Mouse (Mus musculus) embryonic stem cell, embryonic (primary cell): ENCODE results near the gene Dynlt1f.
"Not testable (repeated sequence)": the region's sequence is repeated elsewhere in the genome, so short reads cannot be mapped to it uniquely, and the experiment has no call there.

Experiments used
- CTCF ChIA-PET, 4 experiments: fragments of 300-600 bp in 2 of 4; fragments of 350-600 bp in 2 of 4; sonication (Branson Sonifier 250); formaldehyde crosslinking; loops; one replicate each; lab custom pipeline; 2022; ENCODE audit warnings: inconsistent platforms in 2 of 4; lab: Charles Lee
- POLR2A ChIA-PET, 4 experiments: fragments of 300-600 bp in 2 of 4; fragments of 350-600 bp in 2 of 4; sonication (Branson Sonifier 250); formaldehyde crosslinking; loops; one replicate each; lab custom pipeline; 2022; ENCODE audit warnings: antibody characterized with exemption in 4 of 4, inconsistent platforms in 1 of 4; lab: Charles Lee

The Dynlt1f gene

GRCm38 (mm10) chr17:6655567-6656281 is at the start of gene Dynlt1f:
TSS of gene Dynlt1f (minus strand) at chr17:6655900.
- POLR2A ChIA-PET: interaction anchor here in 1 of 4 experiments (0.6 kb wide), 1 partner anchor 86 kb away, joined by 7 read pairs; no protein-coding TSS in a partner anchor
- CTCF ChIA-PET: not testable (repeated sequence)

- POLR2A ChIA-PET, CTCF ChIA-PET: not testable (repeated sequence)
These were observed 47.9 kb upstream of the Dynlt1f start for GRCm38 (mm10) chr17:6703381-6704270.

- POLR2A ChIA-PET, CTCF ChIA-PET: not testable (repeated sequence)
These were observed 47.0 kb upstream of the Dynlt1f start for GRCm38 (mm10) chr17:6702625-6703221.

DNA sequence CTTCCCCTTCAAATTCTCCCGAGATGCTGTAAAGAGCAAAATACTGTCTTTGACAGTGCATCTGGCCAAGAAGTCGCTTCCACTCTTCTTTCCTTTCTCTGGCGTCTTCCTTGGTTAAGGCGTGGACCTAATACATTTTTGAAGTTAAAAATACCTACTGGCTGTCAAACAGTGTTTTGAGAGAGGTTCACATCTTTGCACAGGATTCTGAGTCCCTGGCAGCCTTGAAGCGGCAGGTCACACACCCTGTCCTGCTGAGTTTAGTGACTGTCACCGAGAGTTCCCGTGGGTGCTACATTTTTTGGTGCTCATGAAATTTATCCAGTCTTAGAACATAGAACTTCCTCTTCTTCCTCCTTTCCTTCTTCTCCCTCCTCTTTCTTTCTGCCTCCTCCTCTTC is 44.4 kb upstream of the Dynlt1f start:
- POLR2A ChIA-PET, CTCF ChIA-PET: not testable (repeated sequence)

- POLR2A ChIA-PET, CTCF ChIA-PET: not testable (repeated sequence)
These were observed 43.8 kb upstream of the Dynlt1f start for GRCm38 (mm10) chr17:6699502-6699901.

DNA sequence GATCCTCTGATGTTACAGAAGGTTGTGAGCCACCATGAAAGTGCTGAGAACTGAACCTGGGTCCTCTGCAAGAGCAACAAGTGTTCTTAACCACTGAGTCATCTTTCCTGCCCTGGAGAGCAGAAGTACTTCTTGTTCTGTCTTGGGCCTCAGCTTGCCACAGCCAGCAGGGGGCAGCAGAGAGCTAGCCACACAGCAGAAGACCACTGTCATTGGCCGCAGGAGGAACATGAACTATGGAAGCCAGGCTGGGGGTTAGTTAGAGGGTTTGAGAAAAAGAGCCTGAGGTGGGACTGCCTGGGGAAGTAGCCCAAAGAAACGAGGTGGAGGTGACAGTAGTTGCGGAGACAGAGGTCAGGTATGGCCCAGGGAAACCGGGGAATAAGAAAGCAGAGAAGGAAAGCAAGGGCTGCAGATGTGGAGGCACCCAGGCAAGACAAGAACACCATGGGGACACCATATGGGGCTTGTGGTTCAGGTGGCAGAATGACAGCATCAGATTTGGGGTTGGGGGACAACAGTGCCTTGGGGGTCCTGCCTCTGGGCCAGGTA is 41.6 kb upstream of the Dynlt1f start:
- CTCF ChIA-PET, POLR2A ChIA-PET: not testable (repeated sequence)

DNA sequence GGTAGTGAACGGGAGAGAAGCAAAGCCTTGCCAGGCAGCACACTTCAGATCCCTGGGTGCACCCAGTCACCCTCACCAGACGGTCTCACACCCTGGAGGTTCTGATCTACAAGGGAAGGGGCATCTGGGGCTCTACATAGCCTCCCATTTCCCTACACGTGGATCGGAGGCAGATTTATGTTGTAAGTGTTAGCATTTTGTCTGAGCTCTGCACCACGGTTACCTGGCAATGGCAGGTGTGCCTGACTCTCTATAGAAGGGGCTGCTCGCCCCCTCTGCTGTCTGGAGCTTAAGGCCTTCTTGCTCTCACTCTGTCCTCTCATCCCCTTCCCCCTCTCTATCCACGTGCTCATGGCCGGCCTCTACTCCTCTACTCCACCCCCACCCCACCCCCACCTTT is 40.8 kb upstream of the Dynlt1f start:
- CTCF ChIA-PET, POLR2A ChIA-PET: not testable (repeated sequence)

GRCm38 (mm10) chr17:6695712-6696111 is 40.0 kb upstream of the Dynlt1f start:
- CTCF ChIA-PET: not testable (repeated sequence)

GRCm38 (mm10) chr17:6691596-6691995 is 35.9 kb upstream of the Dynlt1f start:
- CTCF ChIA-PET, POLR2A ChIA-PET: not testable (repeated sequence)

More at GRCm38 (mm10) chr17:6695712-6696111, 40.0 kb upstream of the Dynlt1f start:
- POLR2A ChIA-PET: not testable (repeated sequence)

DNA sequence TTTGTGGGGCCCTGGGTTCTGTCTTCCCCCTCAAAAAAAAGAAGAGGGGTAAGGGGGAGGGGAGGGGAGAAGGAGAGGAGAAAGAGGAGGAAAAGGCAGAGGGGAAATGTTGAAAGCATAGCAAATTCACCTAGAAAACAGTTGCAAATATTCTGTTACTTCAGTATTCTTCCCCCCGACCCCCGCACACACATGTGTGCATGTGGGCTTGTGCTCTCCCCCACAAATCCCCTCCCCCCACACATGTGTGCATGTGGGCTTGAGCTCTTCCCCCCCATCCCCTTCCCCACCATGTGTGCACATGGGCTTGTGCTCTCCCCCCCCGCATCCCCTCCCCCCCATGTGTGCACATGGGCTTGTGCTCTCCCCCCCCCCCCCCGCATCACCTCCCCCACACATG is 33.6 kb upstream of the Dynlt1f start:
- POLR2A ChIA-PET, CTCF ChIA-PET: not testable (repeated sequence)

GRCm38 (mm10) chr17:6686299-6686971 is 30.7 kb upstream of the Dynlt1f start:
- POLR2A ChIA-PET, CTCF ChIA-PET: not testable (repeated sequence)

- POLR2A ChIA-PET, CTCF ChIA-PET: not testable (repeated sequence)
These were observed 29.7 kb upstream of the Dynlt1f start for GRCm38 (mm10) chr17:6685288-6685818.

- CTCF ChIA-PET, POLR2A ChIA-PET: not testable (repeated sequence)
These were observed 29.0 kb upstream of the Dynlt1f start for GRCm38 (mm10) chr17:6684464-6685287.

GRCm38 (mm10) chr17:6683702-6684101 is 28.0 kb upstream of the Dynlt1f start:
- CTCF ChIA-PET, POLR2A ChIA-PET: not testable (repeated sequence)

GRCm38 (mm10) chr17:6681721-6682120 is 26.0 kb upstream of the Dynlt1f start:
- CTCF ChIA-PET, POLR2A ChIA-PET: not testable (repeated sequence)

GRCm38 (mm10) chr17:6678063-6678462 is 22.4 kb upstream of the Dynlt1f start:
- CTCF ChIA-PET, POLR2A ChIA-PET: not testable (repeated sequence)

DNA sequence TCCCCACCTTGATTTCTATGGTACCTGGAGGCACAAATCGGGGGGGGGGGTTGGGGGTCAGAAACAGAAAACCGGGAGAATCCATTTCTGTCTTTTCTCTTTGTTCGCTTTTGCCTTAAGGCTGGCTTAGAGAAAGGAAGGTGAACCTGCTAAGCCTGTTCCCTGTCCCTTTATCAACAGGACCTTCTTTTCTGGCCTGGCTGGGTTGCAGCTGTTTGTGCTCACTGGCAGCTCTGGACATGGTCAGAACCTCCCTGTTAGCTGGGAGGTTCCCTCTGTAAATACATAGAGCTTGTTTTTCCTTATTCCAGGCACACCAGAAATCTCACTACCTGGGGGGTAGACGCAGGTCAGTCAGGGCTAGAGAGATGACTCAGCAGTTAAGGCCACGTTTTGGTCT is 18.6 kb upstream of the Dynlt1f start:
- CTCF ChIA-PET, POLR2A ChIA-PET: not testable (repeated sequence)

DNA sequence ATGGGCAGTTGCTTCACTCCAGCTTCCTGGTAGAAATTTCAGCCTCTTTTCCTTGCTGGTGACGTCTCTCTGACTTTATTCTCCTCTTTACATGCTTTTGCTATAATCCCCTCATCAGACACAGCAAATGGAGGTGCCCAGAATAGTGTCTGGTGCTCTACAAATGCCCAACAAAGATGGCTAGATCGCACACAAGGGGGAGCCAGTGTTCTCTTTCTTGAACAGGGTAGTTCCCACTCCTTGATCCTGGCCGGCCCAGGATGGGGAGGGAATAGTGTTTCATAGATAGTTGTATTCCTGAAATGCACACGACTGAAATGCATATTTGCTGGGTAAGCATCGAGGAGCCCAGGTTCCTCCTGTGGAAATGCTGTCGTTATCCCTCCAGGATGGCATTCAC is 12.8 kb upstream of the Dynlt1f start:
- POLR2A ChIA-PET, CTCF ChIA-PET: not testable (repeated sequence)
